Mouse (Mus musculus) liver, adult (tissue): ENCODE measurements around the gene Scube3.

ENCODE experiments used
- GATA4 ChIP-seq: IDR thresholded peaks from 2 replicates; pipeline ENCODE4 v1.6.1; 2014; ENCODE audit warnings: mild to moderate bottlenecking, low read length; ENCODE audit not compliant: insufficient replicate concordance

The Scube3 gene

GRCm38 (mm10) chr17:28123627-28124026, 18.3 kb upstream of the Scube3 start:
- no peak for TF ChIP-seq GATA4

- TF ChIP-seq GATA4, result no peak
These were observed 17.6 kb upstream of the Scube3 start for GRCm38 (mm10) chr17:28124368-28124767.

- no peak for TF ChIP-seq GATA4
These were observed 12.1 kb upstream of the Scube3 start for GRCm38 (mm10) chr17:28129796-28130195.

GRCm38 (mm10) chr17:28130391-28131125, 11.4 kb upstream of the Scube3 start:
- TF ChIP-seq GATA4, result no peak

- no peak for TF ChIP-seq GATA4
These were observed 10.8 kb upstream of the Scube3 start for GRCm38 (mm10) chr17:28131156-28131555.

- no peak for TF ChIP-seq GATA4
These were observed 8.7 kb upstream of the Scube3 start for GRCm38 (mm10) chr17:28133193-28133592.

- TF ChIP-seq GATA4, result no peak
These were observed 6.4 kb upstream of the Scube3 start for GRCm38 (mm10) chr17:28135496-28135895.

GRCm38 (mm10) chr17:28136266-28136665, 5.7 kb upstream of the Scube3 start:
- no peak for TF ChIP-seq GATA4

- TF ChIP-seq GATA4, result no peak
These were observed 3.9 kb upstream of the Scube3 start for GRCm38 (mm10) chr17:28138013-28138412.

- no peak for TF ChIP-seq GATA4
These were observed 3.3 kb upstream of the Scube3 start for GRCm38 (mm10) chr17:28138685-28139084.

GRCm38 (mm10) chr17:28140431-28141204, 1.3 kb upstream of the Scube3 start:
- no peak for TF ChIP-seq GATA4

- TF ChIP-seq GATA4, result no peak
These were observed 713 bp upstream of the Scube3 start for GRCm38 (mm10) chr17:28141205-28141650.

GRCm38 (mm10) chr17:28142700-28143610, 1.0 kb downstream of the Scube3 start:
- no peak for TF ChIP-seq GATA4

- TF ChIP-seq GATA4, result no peak
These were observed 1.8 kb downstream of the Scube3 start for GRCm38 (mm10) chr17:28143751-28144150.

- no peak for TF ChIP-seq GATA4
These were observed 2.3 kb downstream of the Scube3 start for GRCm38 (mm10) chr17:28144241-28144640.
